Mouse (Mus musculus): ENCODE results near the gene Ppp1r3e.
A peak's percentile ranks its signal among the peaks of the same experiment; 100 is the strongest.

Gene Ppp1r3e

DNA sequence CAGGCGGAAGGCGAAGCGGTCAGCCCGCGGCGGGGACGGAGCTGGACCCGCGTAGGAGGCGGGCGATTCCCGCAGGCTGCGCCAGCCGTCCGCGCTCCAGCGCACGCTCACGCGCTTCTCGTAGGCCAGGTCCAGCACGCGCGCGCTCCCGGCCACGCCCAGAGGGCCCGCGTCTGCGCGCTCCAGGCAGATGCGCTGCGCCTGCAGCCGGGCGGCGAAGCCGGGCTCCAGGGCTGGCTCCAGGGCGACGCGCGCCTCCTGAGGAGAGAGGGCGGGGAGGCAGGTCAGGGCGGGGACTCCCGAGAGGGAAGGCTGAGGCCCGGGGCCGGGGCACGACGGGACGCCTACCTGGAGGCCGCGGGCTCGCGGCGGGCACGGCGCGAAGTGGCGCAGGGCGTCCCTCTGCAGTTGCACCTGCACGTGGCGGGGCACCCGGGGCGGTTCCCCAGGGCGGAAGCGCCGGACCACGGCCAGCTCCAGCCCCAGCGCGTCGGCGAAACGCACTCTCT lies 757 bp downstream of the Ppp1r3e start:
- peak; percentile 99 for DNase-seq

DNA sequence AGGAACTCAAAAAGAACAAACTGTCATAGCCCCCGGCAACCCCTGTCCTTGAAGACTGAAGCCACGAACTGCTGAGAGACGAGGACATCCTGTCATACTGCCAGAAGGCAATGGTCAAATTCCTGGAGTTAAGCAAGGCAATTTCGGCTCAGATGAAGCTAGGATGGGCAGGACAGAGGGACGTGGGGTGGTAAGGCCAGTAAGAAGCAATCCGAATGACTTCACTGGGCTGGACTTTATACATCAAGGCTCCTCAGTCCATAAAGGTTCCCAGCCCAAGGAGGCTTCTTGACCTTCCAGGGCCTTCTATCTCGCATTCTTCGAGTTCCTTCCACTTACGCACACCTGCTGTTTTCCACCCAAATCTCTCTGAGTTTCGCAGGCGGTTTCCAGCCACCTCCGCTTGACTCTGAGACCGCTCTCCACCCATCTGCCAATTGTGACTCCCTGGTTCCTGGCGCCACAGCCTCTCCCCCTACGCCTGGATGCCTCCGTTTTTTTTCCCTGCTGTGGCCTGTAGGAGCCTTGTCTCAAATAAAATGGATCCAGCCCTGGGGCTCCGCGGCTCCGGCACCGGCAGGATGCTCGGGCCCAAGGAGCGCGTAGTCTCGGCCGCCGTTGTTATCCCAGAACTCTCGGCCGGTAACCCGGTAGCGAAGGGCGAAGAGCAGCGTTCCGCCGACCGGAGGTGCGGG lies 1.4 kb downstream of the Ppp1r3e start:
- DNase-seq: no peak

GRCm38 (mm10) chr14:54874165-54874564 lies 3.2 kb downstream of the Ppp1r3e start:
- peak; percentile 85 for DNase-seq

DNA sequence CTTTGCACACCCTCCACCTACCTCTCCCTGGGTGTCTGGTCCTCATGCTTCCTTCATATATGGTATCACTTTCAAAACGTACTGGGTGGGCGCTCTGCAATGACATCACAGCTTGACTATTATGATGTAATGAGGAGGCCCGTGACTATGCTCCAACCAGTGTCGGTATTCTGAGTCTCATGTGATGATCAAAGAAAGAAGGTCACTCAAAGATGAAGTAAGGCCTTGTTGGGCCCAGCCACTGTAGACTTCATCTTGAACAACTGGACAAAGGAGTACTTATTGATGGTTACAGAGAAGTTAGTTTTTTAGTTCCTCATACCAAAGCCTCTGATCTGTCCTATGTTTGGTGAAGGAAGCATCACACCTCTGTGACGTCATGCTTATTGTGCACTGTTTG lies 6.5 kb downstream of the Ppp1r3e start, which contains the start of gene Homez:
Homez (minus strand) TSS at position 101 of the 400 bp plus-strand sequence.
- peak; percentile 63 for DNase-seq

DNA sequence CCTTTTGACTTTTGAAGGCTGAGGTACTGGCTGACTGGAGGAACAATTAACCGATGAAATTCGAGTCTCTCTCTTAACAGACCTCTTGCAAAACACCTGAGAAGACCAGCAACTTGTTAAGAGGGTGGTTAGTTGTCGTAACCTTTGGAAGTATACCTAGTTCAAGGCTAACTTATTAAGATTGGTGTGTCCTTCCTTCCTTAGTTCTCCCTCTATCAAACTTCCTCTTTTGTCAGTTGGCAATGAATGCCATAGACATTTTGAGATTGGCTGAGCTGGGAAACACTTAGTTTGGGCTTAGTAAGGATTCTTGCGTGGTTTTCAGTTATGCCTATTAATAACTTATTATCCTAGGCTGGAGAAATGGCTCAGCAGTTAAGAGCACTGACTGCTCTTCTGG lies 9.3 kb downstream of the Ppp1r3e start:
- peak; percentile 3 for DNase-seq

GRCm38 (mm10) chr14:54866936-54867335 lies 10.4 kb downstream of the Ppp1r3e start:
- peak; percentile 85 for DNase-seq

DNA sequence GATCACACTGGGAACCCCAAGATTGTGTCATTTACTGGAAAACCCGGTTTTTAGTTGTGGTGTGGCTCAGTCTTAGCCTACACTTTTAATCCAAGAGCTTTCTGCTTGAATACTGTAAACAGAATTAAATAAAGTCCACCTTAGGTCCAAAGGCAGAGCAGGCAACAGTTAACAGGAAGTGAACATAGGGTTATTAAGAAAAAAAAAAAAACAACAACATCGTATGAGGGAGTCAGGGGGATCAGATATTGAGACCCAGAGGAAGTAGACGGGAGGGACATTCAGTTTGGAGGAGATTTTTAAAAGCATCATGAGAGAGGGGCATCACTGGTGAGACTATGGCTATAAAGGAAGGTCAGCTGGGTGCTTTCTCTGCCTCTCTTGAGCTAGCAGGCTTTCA lies 11.1 kb downstream of the Ppp1r3e start:
- no peak for DNase-seq

- DNase-seq: peak; percentile 63
Measured at GRCm38 (mm10) chr14:54865626-54866025, 11.7 kb downstream of the Ppp1r3e start.

- DNase-seq: peak; percentile 58
Measured at GRCm38 (mm10) chr14:54864313-54865036, 12.9 kb downstream of the Ppp1r3e start.

DNA sequence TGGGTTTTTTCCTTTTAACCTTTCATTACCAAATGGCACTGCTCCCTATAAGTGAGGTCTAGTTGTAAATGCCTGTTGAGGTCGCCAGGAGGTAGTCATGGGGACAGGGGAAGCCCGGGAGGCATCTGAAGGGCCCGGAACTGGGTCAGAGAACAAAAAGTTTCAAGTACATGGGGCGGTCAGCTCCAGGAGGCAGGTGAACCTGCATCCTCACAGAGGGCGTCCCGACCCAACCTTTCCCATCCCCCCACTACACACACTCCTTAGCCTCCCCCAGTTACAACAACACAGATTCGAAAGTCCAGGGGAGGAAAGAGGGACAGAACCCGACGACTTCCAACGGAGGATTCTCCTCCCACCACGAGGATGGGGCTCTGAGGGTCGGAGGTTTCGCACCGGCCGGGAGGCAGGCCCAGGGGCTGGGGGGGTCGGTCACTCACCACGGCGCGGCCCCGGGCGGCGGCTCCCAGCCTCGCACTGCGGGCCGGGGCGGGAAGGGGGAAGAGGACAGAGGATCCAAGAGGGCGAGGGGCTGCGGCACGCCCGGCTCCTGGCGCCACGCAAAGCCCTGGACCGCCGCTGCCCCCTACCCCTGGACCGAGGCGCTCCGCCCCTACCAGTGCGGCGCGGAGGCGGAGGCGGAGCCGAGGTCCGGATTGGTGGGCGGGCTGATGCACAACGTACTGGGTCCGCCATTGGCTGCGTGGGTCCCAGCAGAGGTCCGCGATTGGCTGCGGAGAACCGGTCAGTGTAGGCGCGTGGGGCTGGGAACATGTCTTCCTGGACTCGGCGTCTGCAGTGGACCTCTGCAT lies 13.6 kb downstream of the Ppp1r3e start:
- peak; percentile 100 for DNase-seq

DNA sequence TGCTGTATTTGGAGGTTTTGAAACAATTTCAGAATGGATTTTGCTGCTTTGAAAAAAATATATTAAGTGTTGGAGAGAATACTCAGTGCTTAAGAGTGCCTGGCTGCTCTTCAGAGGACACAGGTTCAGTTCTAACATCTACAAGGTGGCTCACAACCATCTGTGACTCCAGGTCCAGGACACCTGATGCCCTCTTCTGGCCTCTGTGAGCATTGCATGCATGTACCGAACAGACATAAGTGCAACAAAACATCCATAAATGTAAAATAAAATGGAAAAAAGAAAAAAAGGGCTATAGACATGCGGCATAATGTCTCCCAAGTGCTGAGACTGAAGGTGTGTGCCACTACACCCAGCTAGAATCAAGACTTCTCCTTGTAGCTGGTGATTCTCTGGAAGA lies 16.8 kb downstream of the Ppp1r3e start:
- DNase-seq: peak; percentile 89

GRCm38 (mm10) chr14:54857891-54858290 lies 19.5 kb downstream of the Ppp1r3e start:
- DNase-seq: peak; percentile 82

- DNase-seq: peak; percentile 82
Measured at GRCm38 (mm10) chr14:54856703-54857102, 20.6 kb downstream of the Ppp1r3e start.

DNA sequence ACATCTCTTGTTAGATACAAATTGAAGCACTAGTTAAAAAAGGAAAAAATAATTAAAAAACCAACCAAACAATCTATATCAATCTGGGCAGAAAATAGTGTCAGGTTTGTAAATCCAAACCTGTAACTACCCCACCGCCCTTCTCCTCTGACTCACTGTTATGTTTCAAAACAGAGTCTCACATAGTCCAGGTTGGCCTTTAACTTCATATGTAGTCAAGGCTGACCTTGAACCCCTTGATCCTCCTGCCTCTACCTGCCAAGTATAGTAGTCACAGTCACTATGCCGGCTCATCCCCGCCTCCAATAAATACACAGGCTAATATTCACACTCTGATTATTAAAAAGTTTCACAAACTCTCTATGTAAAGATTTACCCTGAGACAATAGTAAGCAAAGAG lies 21.6 kb downstream of the Ppp1r3e start:
- DNase-seq: no peak

GRCm38 (mm10) chr14:54843461-54843860 lies 33.9 kb downstream of the Ppp1r3e start:
- no peak for DNase-seq

DNA sequence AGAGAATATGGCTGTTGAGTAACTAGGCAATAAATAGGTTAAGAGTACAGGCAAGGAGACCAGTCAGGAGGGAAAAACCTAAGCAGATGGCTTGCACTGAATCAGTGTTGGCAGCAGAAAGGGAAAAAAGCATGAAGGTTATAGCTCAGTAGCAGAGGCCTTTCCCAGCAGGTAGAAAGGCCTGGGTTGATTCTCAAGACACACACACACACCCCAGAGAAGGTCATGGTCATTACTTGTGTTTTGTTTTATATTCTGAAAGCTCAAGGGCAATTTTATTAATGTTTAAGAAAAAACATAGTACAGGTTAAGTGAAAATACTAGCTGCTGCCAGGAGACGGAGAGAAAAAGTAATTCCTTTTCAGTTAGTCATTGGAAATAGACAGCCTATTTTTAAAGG lies 53.6 kb downstream of the Ppp1r3e start:
- DNase-seq: peak; percentile 18
